Mouse (Mus musculus): ENCODE measurements around the gene Kdm5b.
"Not testable (repeated sequence)": the region's sequence is repeated elsewhere in the genome, so short reads cannot be mapped to it uniquely, and the experiment has no call there.

Gene Kdm5b

GRCm38 (mm10) chr1:134559976-134560375 lies at the start of gene Kdm5b:
Gene Kdm5b, plus strand, starts transcription at chr1:134560171.
- DNase-seq (ENCODE audit: low spot score in 2 of 2), result peak; percentile 72 to 76

GRCm38 (mm10) chr1:134512183-134512582 lies 47.8 kb upstream of the Kdm5b start:
- no peak for DNase-seq (ENCODE audit: low spot score in 2 of 2)

GRCm38 (mm10) chr1:134512584-134512983 lies 47.4 kb upstream of the Kdm5b start:
- no peak for DNase-seq (ENCODE audit: low spot score in 2 of 2)

GRCm38 (mm10) chr1:134513312-134513860 lies 46.6 kb upstream of the Kdm5b start:
- no peak for DNase-seq (ENCODE audit: low spot score in 2 of 2)

GRCm38 (mm10) chr1:134513876-134514590 lies 45.9 kb upstream of the Kdm5b start:
- no peak for DNase-seq (ENCODE audit: low spot score in 2 of 2)

GRCm38 (mm10) chr1:134515891-134516290 lies 44.1 kb upstream of the Kdm5b start:
- DNase-seq (ENCODE audit: low spot score in 2 of 2), result no peak

GRCm38 (mm10) chr1:134516491-134517198 lies 43.3 kb upstream of the Kdm5b start:
- no peak for DNase-seq (ENCODE audit: low spot score in 2 of 2)

- not testable (repeated sequence) for DNase-seq (ENCODE audit: low spot score in 2 of 2)
These were observed 42.1 kb upstream of the Kdm5b start for GRCm38 (mm10) chr1:134517841-134518240.

- peak; percentile 68 to 75 for DNase-seq (ENCODE audit: low spot score in 2 of 2)
These were observed 41.3 kb upstream of the Kdm5b start for GRCm38 (mm10) chr1:134518677-134519076.

- not testable (repeated sequence) for DNase-seq (ENCODE audit: low spot score in 2 of 2)
These were observed 40.8 kb upstream of the Kdm5b start for GRCm38 (mm10) chr1:134519201-134519600.

GRCm38 (mm10) chr1:134520001-134520721 lies 39.8 kb upstream of the Kdm5b start:
- no peak for DNase-seq (ENCODE audit: low spot score in 2 of 2)

GRCm38 (mm10) chr1:134521163-134521562 lies 38.8 kb upstream of the Kdm5b start:
- DNase-seq (ENCODE audit: low spot score in 2 of 2), result no peak

GRCm38 (mm10) chr1:134522325-134522724 lies 37.6 kb upstream of the Kdm5b start:
- DNase-seq (ENCODE audit: low spot score in 2 of 2), result no peak

GRCm38 (mm10) chr1:134524424-134524823 lies 35.5 kb upstream of the Kdm5b start:
- no peak for DNase-seq (ENCODE audit: low spot score in 2 of 2)

- DNase-seq (ENCODE audit: low spot score in 2 of 2), result no peak
These were observed 35.0 kb upstream of the Kdm5b start for GRCm38 (mm10) chr1:134525015-134525414.

GRCm38 (mm10) chr1:134526752-134527151 lies 33.2 kb upstream of the Kdm5b start:
- DNase-seq (ENCODE audit: low spot score in 2 of 2), result no peak

GRCm38 (mm10) chr1:134530618-134531017 lies 29.4 kb upstream of the Kdm5b start:
- peak; percentile 32 to 34 for DNase-seq (ENCODE audit: low spot score in 2 of 2)

- DNase-seq (ENCODE audit: low spot score in 2 of 2), result not testable (repeated sequence)
These were observed 26.3 kb upstream of the Kdm5b start for GRCm38 (mm10) chr1:134533710-134534109.

- no peak for DNase-seq (ENCODE audit: low spot score in 2 of 2)
These were observed 24.9 kb upstream of the Kdm5b start for GRCm38 (mm10) chr1:134535054-134535453.

GRCm38 (mm10) chr1:134535513-134535912 lies 24.5 kb upstream of the Kdm5b start:
- DNase-seq (ENCODE audit: low spot score in 2 of 2), result no peak

GRCm38 (mm10) chr1:134540610-134541009 lies 19.4 kb upstream of the Kdm5b start:
- no peak for DNase-seq (ENCODE audit: low spot score in 2 of 2)

GRCm38 (mm10) chr1:134548231-134548630 lies 11.7 kb upstream of the Kdm5b start:
- no peak for DNase-seq (ENCODE audit: low spot score in 2 of 2)
